Mouse (Mus musculus): ENCODE results near the gene Nlrp1b.
A peak's percentile ranks its signal among the peaks of the same experiment; 100 is the strongest.

The Nlrp1b gene

GRCm38 (mm10) chr11:71230684-71231480, at the start of gene Nlrp1b:
Gene Nlrp1b (minus strand): TSS chr11:71230733.
- no peak for DNase-seq

DNA sequence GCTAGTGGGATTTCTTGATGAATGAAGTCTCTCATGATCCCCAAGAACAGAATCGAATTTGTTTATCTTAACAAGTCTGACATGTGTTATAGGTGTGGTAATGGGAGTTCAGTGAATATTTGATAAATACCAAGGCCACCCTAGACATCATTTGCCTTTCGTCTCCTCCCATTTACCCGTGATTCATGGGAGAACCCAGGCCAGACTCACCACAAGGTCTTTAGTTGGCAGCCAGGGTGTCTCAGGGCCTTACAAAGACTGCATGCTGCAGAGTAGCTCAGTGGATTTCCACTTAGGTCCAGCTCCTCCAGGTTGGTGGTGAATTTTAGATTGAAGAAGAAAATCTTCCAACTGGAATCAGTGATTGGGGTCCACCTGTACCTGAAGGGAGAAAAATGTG, 30.5 kb upstream of the Nlrp1b start:
- DNase-seq = no peak

DNA sequence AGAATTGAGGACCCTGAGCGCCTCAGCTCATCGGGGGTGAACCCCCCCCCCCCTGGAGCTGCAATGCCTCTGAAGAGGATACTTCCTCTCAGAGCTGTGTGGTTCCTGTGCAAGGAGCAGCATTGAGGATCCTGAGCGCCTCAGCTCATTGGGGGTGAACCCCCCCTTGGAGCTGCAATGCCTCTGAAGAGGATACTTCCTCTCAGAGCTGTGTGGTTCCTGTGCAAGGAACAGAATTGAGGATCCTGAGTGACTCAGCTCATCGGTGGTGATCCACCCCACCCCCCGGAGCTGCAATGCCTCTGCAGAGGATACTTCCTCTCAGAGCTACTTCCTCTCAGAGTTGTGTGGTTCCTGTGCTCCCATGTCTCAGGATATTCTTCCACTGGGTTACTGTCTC, 20.8 kb upstream of the Nlrp1b start:
- no peak for DNase-seq

DNA sequence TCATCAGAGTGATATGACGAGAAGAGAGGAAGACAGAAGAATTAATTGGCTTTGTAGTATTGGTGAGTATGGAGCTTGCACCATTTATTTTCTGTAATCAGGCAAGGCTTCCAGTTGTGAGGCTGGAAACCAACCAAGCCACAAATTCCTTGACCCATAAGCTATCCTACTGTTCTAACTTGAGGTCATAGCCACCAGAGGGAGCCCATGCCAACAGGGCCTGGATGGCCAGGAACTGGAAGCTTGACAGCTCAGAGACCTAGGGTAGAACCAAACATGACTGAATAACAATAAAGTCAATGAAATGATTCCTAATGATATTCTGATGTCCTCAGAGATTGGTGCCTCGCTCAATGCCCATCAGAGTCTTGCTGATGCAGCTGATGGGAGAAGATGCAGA, 5.9 kb downstream of the Nlrp1b start:
- DNase-seq = no peak

GRCm38 (mm10) chr11:71202703-71203102, 27.8 kb downstream of the Nlrp1b start:
- DNase-seq = peak; percentile 13 to 19

DNA sequence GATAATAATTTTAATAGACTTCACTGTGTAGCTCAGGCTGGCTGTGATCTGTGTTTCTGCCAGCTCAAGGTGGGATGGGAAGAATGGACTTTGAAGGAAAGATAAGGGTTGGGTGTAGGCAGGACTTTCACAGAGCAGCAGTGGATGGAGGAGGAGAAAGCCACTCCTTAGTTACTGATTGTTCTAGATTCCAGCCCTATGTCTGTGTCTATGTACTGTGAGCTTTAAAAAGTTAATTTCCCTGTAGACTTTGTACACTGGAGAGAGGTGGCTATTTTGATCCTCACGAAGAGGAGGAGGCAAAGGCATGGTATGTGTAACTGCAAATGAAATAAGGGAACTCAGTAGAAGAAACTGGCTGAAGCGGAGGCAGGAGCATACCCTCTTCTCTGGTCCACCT, 31.2 kb downstream of the Nlrp1b start:
- DNase-seq = no peak

GRCm38 (mm10) chr11:71169633-71170032, 60.9 kb downstream of the Nlrp1b start:
- DNase-seq = no peak

DNA sequence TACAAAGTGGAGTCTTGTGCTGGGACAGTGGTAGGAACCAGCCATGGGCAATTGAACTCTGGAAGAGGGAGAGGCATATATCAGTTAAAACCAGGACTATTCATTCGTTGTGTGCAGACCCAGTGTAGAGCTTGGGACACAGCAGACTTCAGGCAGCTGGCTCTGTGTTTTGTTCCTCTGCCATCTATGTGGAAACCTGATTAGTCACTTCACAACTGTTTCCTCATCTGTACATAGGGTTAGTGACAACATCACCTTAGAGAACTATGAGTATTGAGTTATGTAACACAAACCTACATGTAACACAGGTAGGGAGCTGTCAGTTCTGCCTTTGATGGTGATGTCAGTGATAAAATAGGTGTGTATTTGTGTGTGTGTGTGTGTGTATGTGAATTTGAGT, 66.4 kb downstream of the Nlrp1b start:
- DNase-seq = no peak

GRCm38 (mm10) chr11:71159439-71160136, 70.9 kb downstream of the Nlrp1b start:
- DNase-seq = no peak

DNA sequence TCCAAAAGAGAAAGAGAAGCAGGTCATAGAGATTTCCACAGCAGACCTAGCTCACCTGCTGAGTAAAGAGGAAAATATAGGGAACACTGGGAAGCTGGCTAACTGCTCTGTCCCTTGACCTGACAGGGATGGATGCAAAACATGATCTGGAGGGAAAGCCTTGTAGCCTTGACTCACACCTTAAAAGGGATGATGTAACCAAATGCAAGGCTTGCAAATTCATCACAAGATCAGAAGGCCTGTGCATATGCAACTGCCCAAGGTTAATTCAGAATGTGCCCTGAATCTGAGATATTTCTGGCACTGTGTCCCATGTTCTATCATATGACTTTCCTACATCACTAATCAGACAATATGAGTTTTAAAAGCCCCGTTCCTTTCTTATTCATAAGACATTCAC, 75.3 kb downstream of the Nlrp1b start:
- no peak for DNase-seq

- peak; percentile 8 to 12 for DNase-seq
Observed at GRCm38 (mm10) chr11:71144661-71145060, 85.9 kb downstream of the Nlrp1b start, which contains the start of gene Nlrp1a. Gene Nlrp1a (minus strand): TSS chr11:71144704.

DNA sequence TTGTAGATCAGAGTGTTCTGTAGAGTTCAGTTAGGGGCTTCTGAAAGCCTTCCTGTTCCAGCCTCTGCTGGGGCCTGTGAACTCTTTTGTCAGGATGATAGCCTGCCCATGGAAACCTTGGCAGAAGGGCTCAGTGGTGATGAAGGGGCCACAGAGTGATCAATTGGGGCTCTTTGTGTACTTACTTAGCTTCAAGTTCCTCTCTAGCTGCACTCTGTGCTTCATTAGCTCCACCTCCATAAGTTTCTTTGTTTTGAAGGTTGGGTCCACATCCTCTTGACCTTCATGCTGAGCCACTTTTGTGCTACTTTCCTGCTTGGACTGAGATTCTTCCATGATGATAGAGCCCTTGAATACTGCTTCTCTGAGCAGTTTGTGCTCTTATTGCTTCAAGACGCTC, 88.5 kb downstream of the Nlrp1b start:
- DNase-seq = no peak

DNA sequence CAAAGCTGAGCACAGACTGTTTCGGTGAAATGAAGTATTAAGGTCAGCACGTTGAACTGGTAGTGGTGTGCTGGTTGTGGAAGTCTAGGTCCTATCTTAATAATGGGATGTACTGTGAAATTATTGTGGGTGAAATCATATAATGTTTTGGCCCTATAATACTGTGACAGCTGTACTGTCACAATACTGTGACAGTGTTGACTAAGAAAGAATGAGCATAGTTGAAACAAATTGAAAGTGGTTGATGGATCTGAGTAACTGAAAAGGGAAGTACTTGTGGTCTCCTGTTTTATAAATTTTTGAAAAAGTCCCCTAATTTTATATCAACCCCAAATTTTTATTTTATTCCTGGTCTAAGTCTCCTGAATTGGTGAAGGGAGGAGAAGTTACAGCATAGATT, 123.4 kb downstream of the Nlrp1b start:
- DNase-seq = no peak

DNA sequence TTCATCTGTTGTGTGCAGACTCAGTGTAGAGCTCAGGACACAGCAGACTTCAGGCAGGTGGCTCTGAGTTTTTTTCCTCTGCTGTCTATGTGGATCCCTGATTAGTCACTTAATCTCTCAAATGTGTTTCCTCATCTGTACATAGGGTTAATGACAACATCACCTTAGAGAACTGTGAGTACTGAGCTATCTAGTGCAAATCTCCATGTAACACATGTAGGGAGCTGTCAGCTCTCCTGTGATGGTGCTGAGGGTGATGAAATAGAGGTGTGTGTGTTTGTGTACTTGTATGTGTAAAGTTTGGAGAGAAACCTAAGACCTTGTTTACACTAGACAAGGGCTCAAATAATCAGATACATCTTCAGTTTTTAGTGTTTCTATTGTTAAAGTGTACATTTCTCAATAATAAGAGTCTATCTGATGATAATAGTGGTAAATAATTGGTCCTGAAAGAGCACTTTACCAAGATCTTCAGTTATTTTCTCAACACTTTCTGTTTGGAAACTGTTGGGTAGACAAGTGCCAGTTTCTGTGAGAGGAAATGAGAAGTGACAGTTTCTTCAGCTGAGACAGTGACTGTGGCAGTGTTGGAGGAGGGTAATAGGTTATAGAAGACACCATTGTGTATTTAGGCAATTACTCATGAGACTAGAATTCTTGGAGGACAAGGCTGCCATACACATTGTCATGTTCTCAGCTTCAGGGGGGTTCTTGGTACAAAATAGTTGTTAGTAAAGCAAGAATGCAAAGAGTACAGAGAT, 124.1 kb downstream of the Nlrp1b start:
- no peak for DNase-seq

DNA sequence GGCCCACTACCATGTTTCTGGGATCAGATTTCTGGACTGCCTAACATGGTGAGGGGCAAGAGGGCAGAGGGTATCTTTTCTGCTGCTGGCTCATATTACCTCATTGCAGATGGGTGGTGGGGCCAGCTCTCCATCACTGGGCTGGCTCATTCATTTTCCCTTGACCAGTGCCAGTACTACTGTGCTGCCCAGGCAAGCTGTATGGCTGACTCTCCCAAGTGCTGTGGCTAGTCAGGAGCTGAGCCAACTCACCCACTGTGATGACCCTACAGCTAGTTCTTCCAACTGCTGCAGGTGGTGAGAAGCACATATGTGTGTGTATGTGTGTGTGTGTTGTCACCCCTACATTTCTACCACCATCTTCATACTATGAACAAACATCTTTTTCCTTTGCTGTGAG, 126.6 kb downstream of the Nlrp1b start:
- DNase-seq = no peak

All from thymus, postnatal 36 days (tissue).